Mouse (Mus musculus): Measurements from ENCODE around the gene Tex12. TPM values are rescaled to one million over a fixed set of nuclear protein-coding genes. Genes with fewer than 3 reads are reported as not detected.

Gene Tex12
- 0.18 TPM in 1 of 2 replicates, not detected in the other for polyA plus RNA-seq (2015; fragmentation: Nextera tagmentation; extraction: Ambion mirVana)

GRCm38 (mm10) chr9:50561145-50561917, at the start of gene Tex12:
Tex12 (minus strand) TSS chr9:50561325.
- Histone ChIP-seq H3K9me3 (replicated peaks) (no peaks in the 10 kb centered on the region), H3K4me2 (no peak within 1 kb of the TSS), H3K27ac (no peak within 1 kb of the TSS), H3K4me1 (no peaks in the 10 kb centered on the region), H3K9ac (no peak within 1 kb of the TSS), H3K36me3 (ENCODE audit: poor library complexity, severe bottlenecking) (no peaks in the 10 kb centered on the region), H3K27me3 (0 out of 2 replicates have a peak, but pooled peaks cover 3% of the 10 kb centered on the region), H3K4me3 (no peak within 1 kb of the TSS)
- no peak for ATAC-seq
- WGBS: 90% methylated on average over 38 of the region's 38 CpGs

GRCm38 (mm10) chr9:50604338-50604737, 43.2 kb upstream of the Tex12 start:
- no peak for ATAC-seq

GRCm38 (mm10) chr9:50603998-50604324, 42.8 kb upstream of the Tex12 start:
- H3K4me2 ChIP-seq: peak overlapping the region; percentile 77
- peak overlapping the region; percentile 82 for H3K27ac ChIP-seq
- no peaks in the 10 kb centered on the region for H3K27me3 ChIP-seq
- peak overlapping the region; percentile 86 for H3K4me3 ChIP-seq
- peak overlapping the region; percentile 89 for H3K9ac ChIP-seq
- peak; percentile 93 for ATAC-seq
- WGBS: under 1% methylated on average over 24 of the region's 24 CpGs
- peaks cover 48% of the 10 kb centered on the region for H3K36me3 ChIP-seq (ENCODE audit: poor library complexity, severe bottlenecking)
- peaks cover 25% of the 10 kb centered on the region for H3K4me1 ChIP-seq
- no peaks in the 10 kb centered on the region for H3K9me3 ChIP-seq (replicated peaks)

More at GRCm38 (mm10) chr9:50604338-50604737, 43.2 kb upstream of the Tex12 start:
- Histone ChIP-seq H3K4me1 (peaks cover 25% of the 10 kb centered on the region), H3K4me2 (peak overlapping the region; percentile 77), H3K36me3 (ENCODE audit: poor library complexity, severe bottlenecking) (peaks cover 47% of the 10 kb centered on the region), H3K27me3 (no peaks in the 10 kb centered on the region), H3K9ac (peak overlapping the region; percentile 89), H3K4me3 (peak overlapping the region; percentile 86), H3K9me3 (replicated peaks) (no peaks in the 10 kb centered on the region), H3K27ac (peak overlapping the region; percentile 82)
- WGBS: 5% methylated on average over 6 of the region's 6 CpGs

DNA sequence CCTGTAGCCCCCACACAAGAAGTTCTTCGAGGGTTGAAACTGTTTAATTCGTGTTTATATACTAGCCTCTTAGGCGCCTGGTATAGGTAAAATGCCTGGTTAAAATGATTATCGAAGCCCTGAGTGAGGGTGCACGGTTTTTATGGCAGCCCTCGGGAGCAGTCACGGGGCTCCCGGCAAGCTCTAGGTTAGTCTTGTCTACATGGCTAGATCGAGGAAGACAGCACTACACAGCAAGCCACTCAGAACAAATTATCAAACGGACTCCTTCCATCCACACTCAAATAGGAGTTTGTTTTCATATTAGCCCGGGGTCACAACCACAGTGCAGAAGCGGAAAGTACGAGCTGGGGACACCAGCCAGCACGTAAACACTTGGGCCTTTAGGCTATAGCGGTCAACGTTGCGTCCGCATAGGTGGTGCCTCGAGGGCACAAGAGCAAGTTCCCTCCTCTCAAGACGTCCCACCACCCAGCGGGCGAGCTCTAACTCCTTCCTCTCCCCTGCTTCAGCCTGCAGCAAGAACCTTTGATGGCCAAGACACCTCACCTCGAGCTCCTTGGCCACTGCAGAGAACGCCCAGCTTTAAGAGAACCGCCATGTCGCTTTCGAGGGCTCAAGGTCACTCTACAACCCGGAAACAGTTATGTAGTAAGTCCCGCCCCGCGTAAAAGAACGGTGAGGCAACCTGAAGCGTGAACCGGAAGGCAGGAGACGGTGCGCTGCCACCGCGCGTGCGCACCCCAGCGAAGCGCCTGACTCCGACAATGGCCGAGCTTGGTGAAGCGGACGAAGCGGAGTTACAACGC, 42.3 kb upstream of the Tex12 start, which contains the start of the genes Sdhd and Timm8b:
Sdhd (minus strand) TSS at position 624 of the 809 bp plus-strand sequence.
Timm8b (plus strand) TSS at position 722 of the 809 bp plus-strand sequence.
- H3K4me3 ChIP-seq: peak within 1 kb of the TSS; percentile 86
- peaks cover 25% of the 10 kb centered on the region for H3K4me1 ChIP-seq
- H3K27me3 ChIP-seq: no peaks in the 10 kb centered on the region
- peaks cover 49% of the 10 kb centered on the region for H3K36me3 ChIP-seq (ENCODE audit: poor library complexity, severe bottlenecking)
- WGBS: 1% methylated on average over 48 of the region's 48 CpGs
- H3K4me2 ChIP-seq: peak within 1 kb of the TSS; percentile 77
- H3K9me3 ChIP-seq (replicated peaks): no peaks in the 10 kb centered on the region
- ATAC-seq: peak; percentile 98
- H3K27ac ChIP-seq: peak within 1 kb of the TSS; percentile 82
- peak within 1 kb of the TSS; percentile 89 for H3K9ac ChIP-seq

DNA sequence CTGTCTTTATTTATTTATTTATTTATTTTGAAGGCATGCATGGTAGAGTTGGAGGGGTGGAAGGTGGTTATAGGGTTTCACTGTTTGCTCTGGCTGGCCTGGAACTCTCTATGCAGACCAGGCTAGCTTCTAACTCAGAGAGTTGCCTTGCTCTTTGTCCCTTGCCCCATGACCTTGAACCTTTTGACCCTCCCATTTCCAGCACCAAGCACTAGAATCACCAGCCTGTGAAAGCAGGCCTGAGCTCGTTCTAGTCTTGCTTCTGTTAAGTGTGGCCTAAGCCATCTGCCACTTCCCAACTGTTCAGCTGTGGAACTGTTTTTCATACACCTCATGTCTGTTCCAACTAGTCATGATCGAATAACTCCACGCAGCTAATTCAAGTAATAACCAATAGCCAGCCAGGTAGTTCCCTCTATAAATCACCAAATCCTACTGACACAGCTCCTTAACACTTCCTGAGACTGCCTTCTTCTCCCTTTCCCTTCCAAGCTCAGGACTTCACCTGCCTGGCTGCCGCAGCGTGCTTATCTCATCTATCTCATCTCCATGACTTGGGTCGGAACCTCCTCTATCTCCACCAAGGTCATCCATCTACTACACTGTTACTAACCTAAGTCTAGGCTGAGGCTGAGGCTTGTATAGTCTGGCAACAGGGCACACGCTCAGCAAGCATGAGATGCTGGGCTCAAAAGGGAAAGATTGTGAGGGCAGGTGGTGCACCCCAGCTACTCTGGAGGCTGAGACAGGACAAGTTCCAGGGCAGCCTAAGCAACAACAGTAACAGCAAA, 41.1 kb upstream of the Tex12 start:
- no peaks in the 10 kb centered on the region for H3K9me3 ChIP-seq (replicated peaks)
- H3K27ac ChIP-seq: no peak overlapping the region
- no peak for ATAC-seq
- no peaks in the 10 kb centered on the region for H3K27me3 ChIP-seq
- 94% methylated on average over 7 of the region's 7 CpGs for WGBS
- H3K36me3 ChIP-seq (ENCODE audit: poor library complexity, severe bottlenecking): peaks cover 53% of the 10 kb centered on the region
- H3K9ac ChIP-seq: peak overlapping the region; percentile 38; the same call in 1 of the 2 replicates
- peaks cover 25% of the 10 kb centered on the region for H3K4me1 ChIP-seq
- peak overlapping the region; percentile 77 for H3K4me2 ChIP-seq
- H3K4me3 ChIP-seq: peak overlapping the region; percentile 86

- 84% methylated on average over 6 of the region's 6 CpGs for WGBS
- Histone ChIP-seq H3K4me3 (no peak overlapping the region), H3K9ac (no peak overlapping the region), H3K36me3 (ENCODE audit: poor library complexity, severe bottlenecking) (peaks cover 53% of the 10 kb centered on the region), H3K27me3 (no peaks in the 10 kb centered on the region), H3K4me1 (peaks cover 25% of the 10 kb centered on the region), H3K4me2 (no peak overlapping the region), H3K9me3 (replicated peaks) (no peaks in the 10 kb centered on the region), H3K27ac (no peak overlapping the region)
- no peak for ATAC-seq
These were observed 40.4 kb upstream of the Tex12 start for GRCm38 (mm10) chr9:50601536-50601935.

DNA sequence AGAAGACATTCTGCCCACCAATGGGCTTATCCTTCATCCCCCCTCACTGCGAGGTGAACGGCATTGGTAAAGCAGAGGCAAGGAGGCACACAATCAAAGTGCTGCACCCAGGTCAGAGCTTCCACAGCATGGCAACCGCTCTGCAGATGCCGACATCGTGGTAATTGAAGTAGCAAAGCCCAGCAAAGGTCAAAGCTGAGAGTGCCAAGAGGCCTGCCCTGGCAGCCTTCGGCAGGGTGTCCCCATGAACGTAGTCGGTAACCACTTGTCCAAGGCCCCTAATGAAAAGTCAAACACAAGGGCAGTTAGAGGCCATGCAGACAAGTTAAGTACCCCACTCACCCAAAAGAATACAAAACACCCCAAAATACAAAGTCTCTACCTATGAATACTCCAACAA, 35.8 kb upstream of the Tex12 start:
- no peak overlapping the region for H3K4me2 ChIP-seq
- H3K27me3 ChIP-seq: no peaks in the 10 kb centered on the region
- H3K27ac ChIP-seq: no peak overlapping the region
- H3K9me3 ChIP-seq (replicated peaks): no peaks in the 10 kb centered on the region
- H3K36me3 ChIP-seq (ENCODE audit: poor library complexity, severe bottlenecking): peaks cover 60% of the 10 kb centered on the region
- 95% methylated on average over 8 of the region's 8 CpGs for WGBS
- H3K4me3 ChIP-seq: no peak overlapping the region
- no peak for ATAC-seq
- H3K4me1 ChIP-seq: peaks cover 1% of the 10 kb centered on the region
- no peak overlapping the region for H3K9ac ChIP-seq

DNA sequence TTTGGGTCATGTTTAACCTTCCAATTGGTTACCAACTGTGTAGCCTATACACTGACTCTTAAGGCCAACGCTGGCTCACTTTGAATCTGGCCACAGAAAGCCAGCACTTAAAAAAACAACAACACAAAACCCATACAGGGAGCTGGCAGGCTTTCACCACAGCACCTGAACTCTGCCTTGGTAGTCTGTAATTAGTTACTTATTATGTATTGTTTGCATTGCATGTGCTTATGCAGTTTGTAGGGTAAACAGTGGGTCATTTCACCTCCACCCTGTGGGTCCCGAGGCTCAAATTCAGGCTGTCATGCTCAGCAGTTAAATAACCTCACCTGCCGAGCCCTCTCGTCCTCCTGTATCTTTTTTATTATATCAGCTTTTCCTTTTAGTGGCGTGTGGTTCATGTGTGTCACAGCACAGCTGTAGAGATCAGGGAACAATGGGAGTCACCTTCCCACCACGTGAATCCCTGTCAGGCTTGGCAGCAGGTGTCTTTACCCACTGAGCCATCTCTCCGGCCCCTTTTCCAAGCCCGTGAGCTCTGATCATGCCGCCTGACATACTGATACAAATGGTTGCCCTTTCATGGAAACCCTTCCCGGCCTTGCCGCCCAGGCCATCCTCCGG, 33.8 kb upstream of the Tex12 start:
- ATAC-seq: no peak
- no peaks in the 10 kb centered on the region for H3K4me1 ChIP-seq
- no peak overlapping the region for H3K4me3 ChIP-seq
- peaks cover 52% of the 10 kb centered on the region for H3K36me3 ChIP-seq (ENCODE audit: poor library complexity, severe bottlenecking)
- H3K9ac ChIP-seq: no peak overlapping the region
- H3K27ac ChIP-seq: no peak overlapping the region
- 82% methylated on average over 12 of the region's 12 CpGs for WGBS
- H3K4me2 ChIP-seq: no peak overlapping the region
- no peaks in the 10 kb centered on the region for H3K9me3 ChIP-seq (replicated peaks)
- no peaks in the 10 kb centered on the region for H3K27me3 ChIP-seq

GRCm38 (mm10) chr9:50593544-50593943, 32.4 kb upstream of the Tex12 start:
- WGBS: 79% methylated on average over 3 of the region's 3 CpGs
- H3K4me3 ChIP-seq: no peak overlapping the region
- no peaks in the 10 kb centered on the region for H3K4me1 ChIP-seq
- H3K4me2 ChIP-seq: no peak overlapping the region
- no peak overlapping the region for H3K27ac ChIP-seq
- no peak for ATAC-seq
- no peaks in the 10 kb centered on the region for H3K27me3 ChIP-seq
- no peak overlapping the region for H3K9ac ChIP-seq
- peaks cover 38% of the 10 kb centered on the region for H3K36me3 ChIP-seq (ENCODE audit: poor library complexity, severe bottlenecking)
- no peaks in the 10 kb centered on the region for H3K9me3 ChIP-seq (replicated peaks)

DNA sequence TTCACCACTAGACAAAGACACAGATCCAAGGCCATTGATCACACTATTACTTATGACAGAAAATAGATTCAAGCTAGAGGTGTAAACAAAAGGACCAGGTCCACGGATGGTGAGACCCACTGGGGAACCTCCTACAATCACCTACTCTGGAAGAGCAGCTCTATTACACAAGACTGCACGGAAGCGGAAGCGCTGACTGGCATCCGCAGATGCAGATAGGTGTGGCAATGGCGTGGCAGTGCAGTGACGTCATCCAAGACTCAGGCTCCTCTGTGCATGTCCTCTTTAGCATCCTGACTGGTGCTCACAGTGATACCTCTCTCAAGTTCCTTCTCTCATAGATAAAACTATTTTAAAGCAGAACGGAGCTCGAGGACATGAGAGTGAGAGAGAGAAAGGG, 31.8 kb upstream of the Tex12 start:
- Histone ChIP-seq H3K4me2 (no peak overlapping the region), H3K27ac (no peak overlapping the region; the same call in 1 of the 2 replicates), H3K4me1 (no peaks in the 10 kb centered on the region), H3K27me3 (no peaks in the 10 kb centered on the region), H3K36me3 (ENCODE audit: poor library complexity, severe bottlenecking) (peaks cover 33% of the 10 kb centered on the region), H3K9ac (no peak overlapping the region), H3K4me3 (no peak overlapping the region), H3K9me3 (replicated peaks) (no peaks in the 10 kb centered on the region)
- WGBS: 91% methylated on average over 9 of the region's 9 CpGs
- no peak for ATAC-seq

- Histone ChIP-seq H3K27ac (no peak overlapping the region), H3K9ac (no peak overlapping the region), H3K4me3 (no peak overlapping the region), H3K27me3 (no peaks in the 10 kb centered on the region), H3K36me3 (ENCODE audit: poor library complexity, severe bottlenecking) (peaks cover 13% of the 10 kb centered on the region), H3K9me3 (replicated peaks) (no peaks in the 10 kb centered on the region), H3K4me1 (no peaks in the 10 kb centered on the region), H3K4me2 (no peak overlapping the region)
- ATAC-seq: no peak
- 78% methylated on average over 10 of the region's 10 CpGs for WGBS
These were observed 29.9 kb upstream of the Tex12 start for GRCm38 (mm10) chr9:50590856-50591518.

Data from forebrain, embryonic 13.5 days (tissue).